Mouse (Mus musculus) kidney, adult 2 months (tissue): Measurements from ENCODE around the gene Polk.

Source experiments
- CTCF ChIP-seq: fragments of 200-500 bp; conservative IDR thresholded peaks from 2 replicates; pipeline ENCODE4 v1.5.1; 2011; ENCODE audit warnings: low read depth, mild to moderate bottlenecking, control low read depth, low read length, moderate library complexity, mixed read lengths; ENCODE audit not compliant: insufficient read depth, insufficient read length
- POLR2A ChIP-seq: fragments of 200-500 bp; IDR thresholded peaks from one replicate; pipeline ENCODE4 v1.6.1; 2011; ENCODE audit warnings: low read depth, low read length, control low read depth

- TF ChIP-seq POLR2A: no peak
- TF ChIP-seq CTCF: no peak
These were observed 36.7 kb upstream of the Polk start for GRCm38 (mm10) chr13:96579104-96579503.
